Mouse (Mus musculus): ENCODE measurements around the gene Tspan15.

DNA sequence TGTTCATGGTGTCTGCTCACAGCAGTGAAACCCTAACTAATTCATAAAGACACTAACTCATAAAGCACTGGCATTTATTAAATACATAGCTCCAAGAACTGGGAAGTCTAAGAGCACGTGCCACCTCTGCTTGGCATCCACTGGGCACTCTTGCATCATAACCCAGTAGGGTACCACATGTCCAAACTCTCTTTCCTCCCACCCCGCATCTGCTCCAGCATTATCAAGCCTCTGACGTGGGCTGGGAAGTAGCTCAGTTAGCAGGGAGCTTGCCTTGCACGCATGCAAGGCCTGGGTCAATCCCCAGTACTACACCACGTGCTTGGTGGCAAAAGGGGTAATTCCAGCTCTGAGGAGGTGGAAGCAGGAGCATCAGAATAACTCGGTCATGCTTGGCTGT is 5.1 kb upstream of the Tspan15 start:
- TF ChIP-seq POLR2A (IDR thresholded peaks at IDR 0.05; ENCODE audit: borderline replicate concordance, low read depth, low read length) = no peak
- no peak for TF ChIP-seq CTCF (IDR thresholded peaks at IDR 0.05; ENCODE audit: low read depth, low read length)

Data from bone marrow macrophage, adult 2 months (primary cell).